Mouse (Mus musculus) left cerebral cortex, adult 9 months (tissue): Measurements from ENCODE around the gene Slc22a12.

Experiments
- DNase-seq, 2 experiments: peaks; one replicate each; pipeline ENCODE4 v3.0.0; 2022; ENCODE audit warnings: low spot score in 2 of 2

The Slc22a12 gene

GRCm38 (mm10) chr19:6542367-6543034, at the start of gene Slc22a12:
Gene Slc22a12, minus strand, starts transcription at chr19:6543032.
- DNase-seq = no peak

GRCm38 (mm10) chr19:6572001-6572400, 29.2 kb upstream of the Slc22a12 start:
- DNase-seq = no peak

- DNase-seq = no peak
Observed at GRCm38 (mm10) chr19:6571476-6571875, 28.6 kb upstream of the Slc22a12 start.

- DNase-seq = no peak
Observed at GRCm38 (mm10) chr19:6569561-6569960, 26.7 kb upstream of the Slc22a12 start.

- no peak for DNase-seq
Observed at GRCm38 (mm10) chr19:6569021-6569420, 26.2 kb upstream of the Slc22a12 start.

GRCm38 (mm10) chr19:6566450-6566849, 23.6 kb upstream of the Slc22a12 start:
- DNase-seq = no peak

GRCm38 (mm10) chr19:6565136-6565535, 22.3 kb upstream of the Slc22a12 start:
- no peak for DNase-seq

- DNase-seq = no peak
Observed at GRCm38 (mm10) chr19:6560246-6560815, 17.5 kb upstream of the Slc22a12 start.

- DNase-seq = no peak
Observed at GRCm38 (mm10) chr19:6559576-6559975, 16.7 kb upstream of the Slc22a12 start.

GRCm38 (mm10) chr19:6553819-6554582, 11.2 kb upstream of the Slc22a12 start:
- no peak for DNase-seq

- DNase-seq = no peak
Observed at GRCm38 (mm10) chr19:6553174-6553573, 10.3 kb upstream of the Slc22a12 start.

- peak in 1 of 2 experiments; percentile 67 for DNase-seq
Observed at GRCm38 (mm10) chr19:6552302-6553028, 9.6 kb upstream of the Slc22a12 start.

- DNase-seq = no peak
Observed at GRCm38 (mm10) chr19:6551215-6551614, 8.4 kb upstream of the Slc22a12 start.

GRCm38 (mm10) chr19:6549566-6549965, 6.7 kb upstream of the Slc22a12 start:
- peak in 1 of 2 experiments; percentile 74 for DNase-seq

- DNase-seq = no peak
Observed at GRCm38 (mm10) chr19:6548431-6549410, 5.9 kb upstream of the Slc22a12 start.

- no peak for DNase-seq
Observed at GRCm38 (mm10) chr19:6547801-6548200, 5.0 kb upstream of the Slc22a12 start.

GRCm38 (mm10) chr19:6546096-6546495, 3.3 kb upstream of the Slc22a12 start:
- no peak for DNase-seq

- no peak for DNase-seq
Observed at GRCm38 (mm10) chr19:6545481-6545880, 2.6 kb upstream of the Slc22a12 start.

GRCm38 (mm10) chr19:6544712-6545111, 1.9 kb upstream of the Slc22a12 start:
- DNase-seq = no peak

- DNase-seq = no peak
Observed at GRCm38 (mm10) chr19:6543518-6543917, 686 bp upstream of the Slc22a12 start.

- no peak for DNase-seq
Observed at GRCm38 (mm10) chr19:6543035-6543383, 177 bp upstream of the Slc22a12 start.
